8 mouse cellular contexts compared by ENCODE assay signal in the genomic region with DNA sequence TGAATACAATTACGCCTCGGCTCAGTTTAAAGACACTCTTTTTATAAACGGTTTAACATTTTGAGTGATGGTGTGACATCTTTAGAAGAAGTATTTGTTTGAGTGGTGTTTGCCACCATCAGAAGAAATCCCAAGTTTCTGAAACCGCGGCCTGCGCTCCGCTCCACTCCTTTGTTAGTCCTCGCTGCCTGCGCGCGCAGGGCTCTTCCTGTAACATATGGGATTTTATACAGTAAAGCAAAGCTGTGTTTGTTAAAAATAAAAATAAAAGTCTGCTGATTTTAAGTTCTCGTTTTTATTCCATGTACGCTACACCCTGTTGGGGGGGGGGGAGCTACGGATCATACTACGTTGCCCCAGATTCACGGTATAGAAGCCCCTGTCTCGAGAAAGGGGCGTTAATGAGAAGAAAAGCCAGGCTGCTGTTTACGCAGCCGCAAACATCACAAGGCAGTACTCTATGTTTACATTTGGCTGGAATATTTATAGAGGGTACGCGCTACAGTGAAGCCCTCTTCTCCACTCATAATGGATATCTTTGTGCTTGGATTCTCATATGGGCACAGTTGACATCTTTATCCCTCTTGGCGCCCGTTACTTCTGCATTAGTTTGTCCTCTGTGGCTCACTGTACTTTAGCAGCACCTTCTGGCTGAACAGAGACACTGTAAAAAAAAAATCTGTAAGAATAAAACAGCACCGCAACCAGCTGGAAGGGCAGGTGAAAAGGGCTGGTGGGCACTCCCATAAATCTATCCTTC.
A peak's percentile ranks its signal among the peaks of the same experiment; 100 is the strongest.
DNase-seq lines count a peak whose midpoint lies in the region; ATAC-seq lines count a peak whose summit lies in the region.

No protein-coding gene starts in this region.

- no peak for DNase-seq in hindbrain, embryonic 11.5 days (ENCODE audit: low spot score)
- peak; percentile 6 to 10 for DNase-seq in B cell, adult 2 months
- peak; percentile 67 for DNase-seq in embryonic facial prominence, embryonic 14.5 days (ENCODE audit: low spot score)
- DNase-seq in left cerebral cortex, postnatal 14 days (ENCODE audit: low spot score in 2 of 2), result peak; percentile 65 to 67
- peak; percentile 11 for DNase-seq in retina, postnatal 7 days (ENCODE audit: low read depth, low spot score)
- no peak for DNase-seq in ovary, postnatal 10 days (ENCODE audit: low spot score)
- DNase-seq in gastrocnemius, postnatal 14 days, result no peak

- intact Hi-C loops in left cerebral cortex, postnatal 14 days (cut with DNase I), result loop anchor here (2.0 to 10.0 kb wide), 3 partner anchors 627 to 1739 kb away; no protein-coding TSS in a partner anchor
- intact Hi-C loops in gastrocnemius, postnatal 14 days (cut with DNase I; ENCODE audit: low total_unique reads), result no loop called here

- H3K4me3 ChIP-seq in hindbrain, embryonic 13.5 days, result no peak overlapping the region
- H3K4me3 ChIP-seq in hindbrain, embryonic 11.5 days (ENCODE audit: low read depth, low read length), result no peak overlapping the region
- H3K4me3 ChIP-seq in embryonic facial prominence, embryonic 14.5 days (ENCODE audit: low read depth, low read length), result no peak overlapping the region

- H3K4me2 ChIP-seq in hindbrain, embryonic 13.5 days, result no peak overlapping the region
- H3K4me2 ChIP-seq in hindbrain, embryonic 11.5 days (replicated peaks; ENCODE audit: low read depth, low read length), result no peak overlapping the region
- H3K4me2 ChIP-seq in embryonic facial prominence, embryonic 14.5 days (ENCODE audit: low read depth, low read length), result no peak overlapping the region

- H3K36me3 ChIP-seq in hindbrain, embryonic 13.5 days, result no peaks in the 10 kb centered on the region
- no peaks in the 10 kb centered on the region for H3K36me3 ChIP-seq in hindbrain, embryonic 11.5 days (ENCODE audit: control insufficient read depth, insufficient read depth, low read length)
- no peaks in the 10 kb centered on the region for H3K36me3 ChIP-seq in embryonic facial prominence, embryonic 14.5 days (ENCODE audit: control insufficient read depth, insufficient read depth, low read length)

- 82% methylated on average over 25 of the region's 25 CpGs for WGBS in hindbrain, embryonic 13.5 days
- 86% methylated on average over 25 of the region's 25 CpGs for WGBS in hindbrain, embryonic 11.5 days
- WGBS in embryonic facial prominence, embryonic 14.5 days, result 71% methylated on average over 25 of the region's 25 CpGs

- no peak overlapping the region for H3K27ac ChIP-seq in hindbrain, embryonic 13.5 days
- no peak overlapping the region for H3K27ac ChIP-seq in hindbrain, embryonic 11.5 days (ENCODE audit: low read depth, low read length)
- H3K27ac ChIP-seq in embryonic facial prominence, embryonic 14.5 days (replicated peaks; ENCODE audit: low read depth, low read length), result peak overlapping the region; percentile 33

- ATAC-seq in hindbrain, embryonic 13.5 days (ENCODE audit: low FRiP score), result 0 out of 2 replicates have a peak, but pooled peaks have one; percentile 39
- no peak for ATAC-seq in hindbrain, embryonic 11.5 days (ENCODE audit: low FRiP score)
- ATAC-seq in embryonic facial prominence, embryonic 14.5 days (ENCODE audit: low read depth), result 0 out of 2 replicates have a peak, but pooled peaks have one; percentile 41

- no peaks in the 10 kb centered on the region for H3K4me1 ChIP-seq in hindbrain, embryonic 13.5 days (replicated peaks)
- H3K4me1 ChIP-seq in hindbrain, embryonic 11.5 days (replicated peaks; ENCODE audit: control insufficient read depth, insufficient read depth, low read length), result no peaks in the 10 kb centered on the region
- no peaks in the 10 kb centered on the region for H3K4me1 ChIP-seq in embryonic facial prominence, embryonic 14.5 days (ENCODE audit: control insufficient read depth, insufficient read depth, low read length)

- H3K27me3 ChIP-seq in hindbrain, embryonic 13.5 days, result no peaks in the 10 kb centered on the region
- no peaks in the 10 kb centered on the region for H3K27me3 ChIP-seq in hindbrain, embryonic 11.5 days (ENCODE audit: control insufficient read depth, insufficient read depth, low read length)
- no peaks in the 10 kb centered on the region for H3K27me3 ChIP-seq in embryonic facial prominence, embryonic 14.5 days (replicated peaks; ENCODE audit: control insufficient read depth, insufficient read depth, low read length)

- H3K9ac ChIP-seq in hindbrain, embryonic 13.5 days, result no peak overlapping the region
- no peak overlapping the region for H3K9ac ChIP-seq in hindbrain, embryonic 11.5 days (ENCODE audit: low read depth, low read length)
- H3K9ac ChIP-seq in embryonic facial prominence, embryonic 14.5 days (ENCODE audit: low read depth, low read length), result no peak overlapping the region

- H3K9me3 ChIP-seq in hindbrain, embryonic 13.5 days, result no peaks in the 10 kb centered on the region
- H3K9me3 ChIP-seq in hindbrain, embryonic 11.5 days (ENCODE audit: control insufficient read depth, low read length), result no peaks in the 10 kb centered on the region
- 0 out of 2 replicates have a peak, but pooled peaks cover 5% of the 10 kb centered on the region for H3K9me3 ChIP-seq in embryonic facial prominence, embryonic 14.5 days (ENCODE audit: control insufficient read depth, low read length)

Comparison
In these comparisons a context has a peak if more than half of its experiments do, and no peak if none do; other contexts are left out.
1. DNase-seq: peak in B cell, adult 2 months (2 of 2), embryonic facial prominence, embryonic 14.5 days (single experiment), left cerebral cortex, postnatal 14 days (2 of 2) and retina, postnatal 7 days (single experiment); none in hindbrain, embryonic 11.5 days (single experiment), ovary, postnatal 10 days (single experiment) and gastrocnemius, postnatal 14 days (single experiment).